Mouse (Mus musculus): ENCODE results near the gene Il17f. TPM values are rescaled to one million over a fixed set of nuclear protein-coding genes. Genes with fewer than 3 reads are reported as not detected.

The Il17f gene
- polyA plus RNA-seq, 1 experiment from 2014 or later = not detected

- H3K9me3 ChIP-seq (ENCODE audit: control insufficient read depth, low read length) = no peaks in the 10 kb centered on the region
- ATAC-seq (ENCODE audit: low FRiP score) (no peak), DNase-seq (ENCODE audit: low spot score) (no peak)
- H3K4me1 ChIP-seq (replicated peaks; ENCODE audit: control insufficient read depth, insufficient read depth, low read length) = no peaks in the 10 kb centered on the region
- no peak overlapping the region for H3K4me2 ChIP-seq (replicated peaks; ENCODE audit: low read depth, low read length)
- H3K27me3 ChIP-seq (ENCODE audit: control insufficient read depth, insufficient read depth, low read length) = no peaks in the 10 kb centered on the region
- H3K36me3 ChIP-seq (ENCODE audit: control insufficient read depth, insufficient read depth, low read length) = no peaks in the 10 kb centered on the region
- H3K4me3 ChIP-seq (ENCODE audit: low read depth, low read length) = no peak overlapping the region
- no peak overlapping the region for H3K27ac ChIP-seq (ENCODE audit: low read depth, low read length)
- H3K9ac ChIP-seq (ENCODE audit: low read depth, low read length) = no peak overlapping the region
- 52% methylated on average over 4 of the region's 4 CpGs for WGBS
Measured at GRCm38 (mm10) chr1:20761411-20761810, 29.0 kb downstream of the Il17f start.

DNA sequence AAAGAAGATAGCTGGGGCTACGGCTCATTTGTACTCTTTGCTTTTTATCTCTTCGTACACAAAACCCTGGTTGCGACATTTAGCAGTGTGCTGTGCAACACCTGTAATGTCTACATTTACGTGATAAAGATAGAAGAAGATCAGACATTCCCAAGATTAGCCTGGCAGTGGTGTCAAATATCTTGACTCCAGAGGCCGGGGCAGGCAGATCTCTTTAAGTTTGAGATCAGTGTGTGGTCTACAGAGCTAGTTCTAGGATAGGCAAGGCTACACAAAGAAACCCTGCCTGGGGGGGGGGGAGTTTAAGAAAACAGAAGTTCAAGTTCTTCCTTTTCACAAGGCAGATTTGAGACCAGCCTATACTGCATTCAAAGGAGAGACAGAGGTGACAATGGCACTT is 30.1 kb downstream of the Il17f start:
- Histone ChIP-seq H3K36me3 (ENCODE audit: control insufficient read depth, insufficient read depth, low read length) (no peaks in the 10 kb centered on the region), H3K27ac (ENCODE audit: low read depth, low read length) (no peak overlapping the region), H3K4me2 (replicated peaks; ENCODE audit: low read depth, low read length) (no peak overlapping the region), H3K4me3 (ENCODE audit: low read depth, low read length) (no peak overlapping the region), H3K9ac (ENCODE audit: low read depth, low read length) (no peak overlapping the region), H3K27me3 (ENCODE audit: control insufficient read depth, insufficient read depth, low read length) (no peaks in the 10 kb centered on the region), H3K4me1 (replicated peaks; ENCODE audit: control insufficient read depth, insufficient read depth, low read length) (no peaks in the 10 kb centered on the region), H3K9me3 (ENCODE audit: control insufficient read depth, low read length) (no peaks in the 10 kb centered on the region)
- 90% methylated on average over 5 of the region's 5 CpGs for WGBS
- ATAC-seq (ENCODE audit: low FRiP score) (no peak), DNase-seq (ENCODE audit: low spot score) (no peak)

GRCm38 (mm10) chr1:20759799-20760198 is 30.6 kb downstream of the Il17f start:
- Histone ChIP-seq H3K27ac (ENCODE audit: low read depth, low read length) (no peak overlapping the region), H3K4me1 (replicated peaks; ENCODE audit: control insufficient read depth, insufficient read depth, low read length) (no peaks in the 10 kb centered on the region), H3K4me2 (replicated peaks; ENCODE audit: low read depth, low read length) (no peak overlapping the region), H3K4me3 (ENCODE audit: low read depth, low read length) (no peak overlapping the region), H3K9me3 (ENCODE audit: control insufficient read depth, low read length) (no peaks in the 10 kb centered on the region), H3K9ac (ENCODE audit: low read depth, low read length) (no peak overlapping the region), H3K27me3 (ENCODE audit: control insufficient read depth, insufficient read depth, low read length) (no peaks in the 10 kb centered on the region), H3K36me3 (ENCODE audit: control insufficient read depth, insufficient read depth, low read length) (no peaks in the 10 kb centered on the region)
- DNase-seq (ENCODE audit: low spot score) = no peak
- no peak for ATAC-seq (ENCODE audit: low FRiP score)
- 89% methylated on average over 10 of the region's 10 CpGs for WGBS

DNA sequence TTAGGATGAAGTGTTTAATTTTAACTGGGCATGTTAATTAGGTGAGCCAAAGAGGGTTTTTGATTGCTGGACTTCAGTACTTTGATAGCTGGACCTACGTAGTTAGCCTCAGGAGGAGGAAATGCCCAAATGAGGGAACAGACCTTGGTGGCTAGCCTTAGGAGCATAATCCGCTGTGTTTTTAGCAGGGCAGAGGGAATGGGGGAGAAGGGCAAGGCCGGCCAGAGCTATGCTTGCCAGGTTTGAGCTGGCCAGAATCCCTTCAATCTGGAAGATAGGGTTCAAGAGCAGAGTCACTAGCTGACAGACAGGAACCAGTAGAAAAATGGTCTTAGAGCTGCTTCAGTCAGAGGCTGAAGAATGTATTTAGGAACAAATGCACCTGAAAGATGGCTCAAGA is 32.8 kb downstream of the Il17f start:
- DNase-seq (ENCODE audit: low spot score) (no peak), ATAC-seq (ENCODE audit: low FRiP score) (no peak)
- H3K4me1 ChIP-seq (replicated peaks; ENCODE audit: control insufficient read depth, insufficient read depth, low read length) = no peaks in the 10 kb centered on the region
- no peak overlapping the region for H3K4me3 ChIP-seq (ENCODE audit: low read depth, low read length)
- WGBS = 86% methylated on average over 3 of the region's 3 CpGs
- no peaks in the 10 kb centered on the region for H3K27me3 ChIP-seq (ENCODE audit: control insufficient read depth, insufficient read depth, low read length)
- no peak overlapping the region for H3K27ac ChIP-seq (ENCODE audit: low read depth, low read length)
- no peak overlapping the region for H3K4me2 ChIP-seq (replicated peaks; ENCODE audit: low read depth, low read length)
- no peak overlapping the region for H3K9ac ChIP-seq (ENCODE audit: low read depth, low read length)
- no peaks in the 10 kb centered on the region for H3K9me3 ChIP-seq (ENCODE audit: control insufficient read depth, low read length)
- no peaks in the 10 kb centered on the region for H3K36me3 ChIP-seq (ENCODE audit: control insufficient read depth, insufficient read depth, low read length)

- H3K4me3 ChIP-seq (ENCODE audit: low read depth, low read length) = no peak overlapping the region
- no peaks in the 10 kb centered on the region for H3K27me3 ChIP-seq (ENCODE audit: control insufficient read depth, insufficient read depth, low read length)
- 93% methylated on average over 10 of the region's 10 CpGs for WGBS
- H3K27ac ChIP-seq (ENCODE audit: low read depth, low read length) = no peak overlapping the region
- H3K9ac ChIP-seq (ENCODE audit: low read depth, low read length) = no peak overlapping the region
- H3K9me3 ChIP-seq (ENCODE audit: control insufficient read depth, low read length) = no peaks in the 10 kb centered on the region
- DNase-seq (ENCODE audit: low spot score) = no peak
- no peaks in the 10 kb centered on the region for H3K4me1 ChIP-seq (replicated peaks; ENCODE audit: control insufficient read depth, insufficient read depth, low read length)
- no peak for ATAC-seq (ENCODE audit: low FRiP score)
- H3K36me3 ChIP-seq (ENCODE audit: control insufficient read depth, insufficient read depth, low read length) = no peaks in the 10 kb centered on the region
- H3K4me2 ChIP-seq (replicated peaks; ENCODE audit: low read depth, low read length) = no peak overlapping the region
Measured at GRCm38 (mm10) chr1:20754439-20754838, 36.0 kb downstream of the Il17f start.

GRCm38 (mm10) chr1:20740496-20740998 is 49.9 kb downstream of the Il17f start:
- Histone ChIP-seq H3K9ac (ENCODE audit: low read depth, low read length) (no peak overlapping the region), H3K36me3 (ENCODE audit: control insufficient read depth, insufficient read depth, low read length) (no peaks in the 10 kb centered on the region), H3K4me3 (ENCODE audit: low read depth, low read length) (no peak overlapping the region), H3K27ac (ENCODE audit: low read depth, low read length) (no peak overlapping the region), H3K4me1 (replicated peaks; ENCODE audit: control insufficient read depth, insufficient read depth, low read length) (no peaks in the 10 kb centered on the region), H3K9me3 (ENCODE audit: control insufficient read depth, low read length) (no peaks in the 10 kb centered on the region), H3K27me3 (ENCODE audit: control insufficient read depth, insufficient read depth, low read length) (no peaks in the 10 kb centered on the region), H3K4me2 (replicated peaks; ENCODE audit: low read depth, low read length) (no peak overlapping the region)
- WGBS = 84% methylated on average over 3 of the region's 3 CpGs
- DNase-seq (ENCODE audit: low spot score) (no peak), ATAC-seq (ENCODE audit: low FRiP score) (no peak)

DNA sequence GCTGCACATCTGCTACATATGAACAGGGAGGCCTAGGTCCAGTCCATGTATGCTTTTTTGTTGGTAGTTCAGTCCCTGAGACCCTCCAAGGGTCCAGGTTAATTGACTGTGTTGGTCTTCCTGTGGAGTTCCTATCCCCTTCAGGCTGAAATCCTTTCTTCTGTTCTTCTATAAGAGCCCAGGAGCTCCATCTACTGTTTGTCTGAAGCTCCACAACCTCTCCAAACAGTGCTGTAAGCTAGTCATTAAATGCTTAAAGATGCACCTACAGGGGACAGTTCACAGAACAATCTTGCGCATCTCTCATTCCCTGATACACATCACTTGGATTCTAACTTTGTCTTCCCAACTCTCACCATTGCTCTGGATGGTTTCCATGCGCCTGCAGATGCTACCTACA is 51.9 kb downstream of the Il17f start:
- DNase-seq (ENCODE audit: low spot score) = no peak
- no peaks in the 10 kb centered on the region for H3K9me3 ChIP-seq (ENCODE audit: control insufficient read depth, low read length)
- WGBS = 84% methylated on average over 2 of the region's 2 CpGs
- no peak for ATAC-seq (ENCODE audit: low FRiP score)
- no peak overlapping the region for H3K4me3 ChIP-seq (ENCODE audit: low read depth, low read length)
- no peak overlapping the region for H3K27ac ChIP-seq (ENCODE audit: low read depth, low read length)
- H3K4me1 ChIP-seq (replicated peaks; ENCODE audit: control insufficient read depth, insufficient read depth, low read length) = no peaks in the 10 kb centered on the region
- no peak overlapping the region for H3K9ac ChIP-seq (ENCODE audit: low read depth, low read length)
- H3K27me3 ChIP-seq (ENCODE audit: control insufficient read depth, insufficient read depth, low read length) = no peaks in the 10 kb centered on the region
- H3K36me3 ChIP-seq (ENCODE audit: control insufficient read depth, insufficient read depth, low read length) = no peaks in the 10 kb centered on the region
- no peak overlapping the region for H3K4me2 ChIP-seq (replicated peaks; ENCODE audit: low read depth, low read length)

- DNase-seq (ENCODE audit: low spot score) (no peak), ATAC-seq (ENCODE audit: low FRiP score) (no peak)
- H3K27ac ChIP-seq (ENCODE audit: low read depth, low read length) = no peak overlapping the region
- no peaks in the 10 kb centered on the region for H3K36me3 ChIP-seq (ENCODE audit: control insufficient read depth, insufficient read depth, low read length)
- WGBS = 85% methylated on average over 4 of the region's 4 CpGs
- H3K4me1 ChIP-seq (replicated peaks; ENCODE audit: control insufficient read depth, insufficient read depth, low read length) = no peaks in the 10 kb centered on the region
- H3K9ac ChIP-seq (ENCODE audit: low read depth, low read length) = no peak overlapping the region
- H3K4me3 ChIP-seq (ENCODE audit: low read depth, low read length) = no peak overlapping the region
- H3K27me3 ChIP-seq (ENCODE audit: control insufficient read depth, insufficient read depth, low read length) = no peaks in the 10 kb centered on the region
- H3K9me3 ChIP-seq (ENCODE audit: control insufficient read depth, low read length) = no peaks in the 10 kb centered on the region
- no peak overlapping the region for H3K4me2 ChIP-seq (replicated peaks; ENCODE audit: low read depth, low read length)
Measured at GRCm38 (mm10) chr1:20736572-20736971, 53.8 kb downstream of the Il17f start.

DNA sequence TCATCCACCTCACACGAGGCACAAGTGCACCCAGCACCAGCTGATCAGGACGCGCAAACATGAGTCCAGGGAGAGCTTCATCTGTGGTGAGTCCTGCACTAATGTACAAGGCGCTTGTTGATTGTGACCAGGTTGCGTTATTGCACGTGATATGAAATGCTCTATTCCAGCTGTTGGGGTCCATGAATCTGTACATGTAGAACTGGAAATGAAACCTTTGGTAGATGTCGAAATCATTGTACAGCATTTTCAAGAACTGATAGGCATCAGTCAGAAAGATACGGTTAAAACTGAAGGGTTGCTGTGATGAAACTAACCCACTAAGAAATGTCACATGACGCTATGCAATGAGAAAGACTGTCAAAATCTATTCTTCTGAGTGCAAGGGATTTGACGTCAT is 59.5 kb downstream of the Il17f start, which contains the start of gene Il17a:
Gene Il17a (plus strand): TSS at position 3 of the 400 bp plus-strand sequence.
- ATAC-seq (ENCODE audit: low FRiP score) (no peak), DNase-seq (ENCODE audit: low spot score) (no peak)
- Histone ChIP-seq H3K27me3 (ENCODE audit: control insufficient read depth, insufficient read depth, low read length) (no peaks in the 10 kb centered on the region), H3K9ac (ENCODE audit: low read depth, low read length) (no peak within 1 kb of the TSS), H3K4me2 (replicated peaks; ENCODE audit: low read depth, low read length) (no peak within 1 kb of the TSS), H3K36me3 (ENCODE audit: control insufficient read depth, insufficient read depth, low read length) (no peaks in the 10 kb centered on the region), H3K9me3 (ENCODE audit: control insufficient read depth, low read length) (no peaks in the 10 kb centered on the region), H3K4me1 (replicated peaks; ENCODE audit: control insufficient read depth, insufficient read depth, low read length) (no peaks in the 10 kb centered on the region), H3K27ac (ENCODE audit: low read depth, low read length) (no peak within 1 kb of the TSS), H3K4me3 (ENCODE audit: low read depth, low read length) (no peak within 1 kb of the TSS)
- WGBS = 96% methylated on average over 10 of the region's 10 CpGs

Data from hindbrain, embryonic 11.5 days (tissue).